Mouse (Mus musculus): ENCODE data around the gene Nr1h4. TPM values are rescaled to one million over a fixed set of nuclear protein-coding genes. Genes with fewer than 3 reads are reported as not detected.

Nr1h4 gene
- total RNA-seq, 4 experiments from 2014 or later, result 0.16 to 0.30 (median 0.26) TPM; not detected in 1

- DNase-seq (ENCODE audit: low spot score in 2 of 2), result no peak
Measured at GRCm38 (mm10) chr10:89521790-89522431, 11.5 kb downstream of the Nr1h4 start.

- DNase-seq (ENCODE audit: low spot score in 2 of 2), result no peak
Measured at GRCm38 (mm10) chr10:89520381-89520780, 13.0 kb downstream of the Nr1h4 start.

- DNase-seq (ENCODE audit: low spot score in 2 of 2), result no peak
Measured at GRCm38 (mm10) chr10:89519226-89519625, 14.2 kb downstream of the Nr1h4 start.

- no peak for DNase-seq (ENCODE audit: low spot score in 2 of 2)
Measured at GRCm38 (mm10) chr10:89518365-89518764, 15.0 kb downstream of the Nr1h4 start.

- no peak for DNase-seq (ENCODE audit: low spot score in 2 of 2)
Measured at GRCm38 (mm10) chr10:89515813-89516212, 17.6 kb downstream of the Nr1h4 start.

GRCm38 (mm10) chr10:89512562-89512961 lies 20.8 kb downstream of the Nr1h4 start:
- DNase-seq (ENCODE audit: low spot score in 2 of 2), result no peak

- DNase-seq (ENCODE audit: low spot score in 2 of 2), result no peak
Measured at GRCm38 (mm10) chr10:89510547-89510946, 22.8 kb downstream of the Nr1h4 start.

- DNase-seq (ENCODE audit: low spot score in 2 of 2), result no peak
Measured at GRCm38 (mm10) chr10:89508567-89508966, 24.8 kb downstream of the Nr1h4 start.

GRCm38 (mm10) chr10:89506479-89506878 lies 26.9 kb downstream of the Nr1h4 start:
- DNase-seq (ENCODE audit: low spot score in 2 of 2), result no peak

GRCm38 (mm10) chr10:89505592-89505955 lies 27.8 kb downstream of the Nr1h4 start:
- no peak for DNase-seq (ENCODE audit: low spot score in 2 of 2)

GRCm38 (mm10) chr10:89504952-89505591 lies 28.3 kb downstream of the Nr1h4 start:
- no peak for DNase-seq (ENCODE audit: low spot score in 2 of 2)

- DNase-seq (ENCODE audit: low spot score in 2 of 2), result no peak
Measured at GRCm38 (mm10) chr10:89502986-89503560, 30.3 kb downstream of the Nr1h4 start.

- DNase-seq (ENCODE audit: low spot score in 2 of 2), result no peak
Measured at GRCm38 (mm10) chr10:89501902-89502301, 31.5 kb downstream of the Nr1h4 start.

GRCm38 (mm10) chr10:89495537-89495936 lies 37.8 kb downstream of the Nr1h4 start:
- DNase-seq (ENCODE audit: low spot score in 2 of 2), result no peak

GRCm38 (mm10) chr10:89491321-89491720 lies 42.1 kb downstream of the Nr1h4 start:
- no peak for DNase-seq (ENCODE audit: low spot score in 2 of 2)

- no peak for DNase-seq (ENCODE audit: low spot score in 2 of 2)
Measured at GRCm38 (mm10) chr10:89490250-89490649, 43.1 kb downstream of the Nr1h4 start.

GRCm38 (mm10) chr10:89489459-89489858 lies 43.9 kb downstream of the Nr1h4 start:
- no peak for DNase-seq (ENCODE audit: low spot score in 2 of 2)

GRCm38 (mm10) chr10:89486995-89487742 lies 46.2 kb downstream of the Nr1h4 start:
- no peak for DNase-seq (ENCODE audit: low spot score in 2 of 2)

- no peak for DNase-seq (ENCODE audit: low spot score in 2 of 2)
Measured at GRCm38 (mm10) chr10:89484907-89485306, 48.5 kb downstream of the Nr1h4 start.

- DNase-seq (ENCODE audit: low spot score in 2 of 2), result no peak
Measured at GRCm38 (mm10) chr10:89483812-89484602, 49.4 kb downstream of the Nr1h4 start.

GRCm38 (mm10) chr10:89483113-89483512 lies 50.3 kb downstream of the Nr1h4 start:
- no peak for DNase-seq (ENCODE audit: low spot score in 2 of 2)

All from left cerebral cortex, adult 8-10 months (tissue).